Mouse (Mus musculus): ENCODE data around the gene Fam217a. TPM values are rescaled to one million over a fixed set of nuclear protein-coding genes. Genes with fewer than 3 reads are reported as not detected.
"Not testable (repeated sequence)": the region's sequence is repeated elsewhere in the genome, so short reads cannot be mapped to it uniquely, and the experiment has no call there.

The Fam217a gene
- polyA plus RNA-seq, 1 experiment from 2014 or later = 0.36 TPM

- not testable (repeated sequence) for DNase-seq (ENCODE audit: low spot score)
Measured at GRCm38 (mm10) chr13:34874736-34875135, 49.4 kb downstream of the Fam217a start.

GRCm38 (mm10) chr13:34873801-34874681 is 50.1 kb downstream of the Fam217a start:
- peak; percentile 91 for DNase-seq (ENCODE audit: low spot score)

- DNase-seq (ENCODE audit: low spot score) = peak; percentile 84
Measured at GRCm38 (mm10) chr13:34864420-34865169, 59.5 kb downstream of the Fam217a start.

- DNase-seq (ENCODE audit: low spot score) = peak; percentile 28
Measured at GRCm38 (mm10) chr13:34861166-34861565, 62.9 kb downstream of the Fam217a start.

Other genes with a start within 250 kb of the Fam217a start
- not detected in 2 replicates for gene Fam50b, start 189.5 kb downstream of the Fam217a start, polyA plus RNA-seq (2015; fragmentation: Nextera tagmentation; extraction: Ambion mirVana)
- 102 and 108 TPM in 2 replicates for gene Prpf4b, start 49.0 kb downstream of the Fam217a start, polyA plus RNA-seq (2015; fragmentation: Nextera tagmentation; extraction: Ambion mirVana)
- not detected in 2 replicates for gene 4933417A18Rik, start 99 bp upstream of the Fam217a start, polyA plus RNA-seq (2015; fragmentation: Nextera tagmentation; extraction: Ambion mirVana)
- gene Eci3, start 39.5 kb upstream of the Fam217a start, polyA plus RNA-seq (2015; fragmentation: Nextera tagmentation; extraction: Ambion mirVana) = 0.24 and 0.53 TPM in 2 replicates
- 146 and 165 TPM in 2 replicates for gene Eci2, start 102.8 kb upstream of the Fam217a start, polyA plus RNA-seq (2015; fragmentation: Nextera tagmentation; extraction: Ambion mirVana)